ENCODE assay signal across 9 mouse cellular contexts in genomic region chr10:110927491-110927890, GRCm38 (mm10). TPM values are rescaled to one million over a fixed set of nuclear protein-coding genes. Genes with fewer than 3 reads are reported as not detected.
DNase-seq lines count a peak whose midpoint lies in the region; ATAC-seq lines count a peak whose summit lies in the region.
"Had no signal": no experiment of that assay in that cellular context is flagged by ENCODE, and none has a peak within 500 bp of the region (broad histone marks: within the 10 kb centered on the region; RNA-seq: fewer than 3 reads in every experiment).

No protein-coding gene starts in this region.

- H3K4me1 ChIP-seq in heart, embryonic 12.5 days (replicated peaks) = peaks cover 89% of the 10 kb centered on the region
- H3K4me1 ChIP-seq in stomach, embryonic 15.5 days = peaks cover 48% of the 10 kb centered on the region

- peaks cover 14% of the 10 kb centered on the region; the same call in 1 of the 2 replicates for H3K36me3 ChIP-seq in heart, embryonic 12.5 days
- H3K36me3 ChIP-seq in stomach, embryonic 15.5 days = no peaks in the 10 kb centered on the region
- H3K36me3 ChIP-seq: neural tube, embryonic 12.5 days had no signal

- H3K4me3 ChIP-seq in heart, embryonic 12.5 days = no peak overlapping the region
- no peak overlapping the region for H3K4me3 ChIP-seq in stomach, embryonic 15.5 days (replicated peaks)
- H3K4me3 ChIP-seq: neural tube, embryonic 12.5 days had no signal

- ATAC-seq in frontal cortex, adult (ENCODE audit: low TSS enrichment) = peak; percentile 49
- ATAC-seq in heart, embryonic 12.5 days (ENCODE audit: insufficient number of reproducible peaks, low FRiP score) = 0 out of 2 replicates have a peak, but pooled peaks have one; percentile 20
- peak; percentile 40; the same call in 1 of the 2 replicates for ATAC-seq in stomach, embryonic 15.5 days (ENCODE audit: insufficient read depth, low FRiP score, low read depth)

- H3K4me2 ChIP-seq in heart, embryonic 12.5 days = peak overlapping the region; percentile 13
- peak overlapping the region; percentile 32; the same call in 1 of the 2 replicates for H3K4me2 ChIP-seq in stomach, embryonic 15.5 days
- H3K4me2 ChIP-seq: neural tube, embryonic 12.5 days had no signal

- peak overlapping the region; percentile 73 for H3K27ac ChIP-seq in heart, embryonic 12.5 days (ENCODE audit: poor library complexity, severe bottlenecking)
- peak overlapping the region; percentile 33; the same call in 1 of the 2 replicates for H3K27ac ChIP-seq in stomach, embryonic 15.5 days
- H3K27ac ChIP-seq: neural tube, embryonic 12.5 days had no signal

- no peak for DNase-seq in frontal cortex, adult 2 months (ENCODE audit: extremely low spot score in 1 of 2, low spot score in 1 of 2)
- DNase-seq in retina, postnatal 1 day = peak; percentile 25
- no peak for DNase-seq in retina, embryonic 14.5 days (ENCODE audit: low spot score)
- no peak for DNase-seq in urinary bladder, adult 2 months (ENCODE audit: low spot score)
- no peak for DNase-seq in frontal cortex, postnatal 25 days (ENCODE audit: low spot score in 2 of 2)

- no peaks in the 10 kb centered on the region for H3K9me3 ChIP-seq in heart, embryonic 12.5 days (replicated peaks)
- H3K9me3 ChIP-seq in stomach, embryonic 15.5 days = no peaks in the 10 kb centered on the region
- H3K9me3 ChIP-seq: neural tube, embryonic 12.5 days had no signal

- H3K9ac ChIP-seq in heart, embryonic 12.5 days = no peak overlapping the region
- no peak overlapping the region for H3K9ac ChIP-seq in stomach, embryonic 15.5 days
- H3K9ac ChIP-seq: neural tube, embryonic 12.5 days had no signal

- 25% methylated on average over 11 of the region's 11 CpGs for WGBS in heart, embryonic 12.5 days
- WGBS in stomach, embryonic 15.5 days = 25% methylated on average over 11 of the region's 11 CpGs

- H3K27me3 ChIP-seq in heart, embryonic 12.5 days (replicated peaks) = no peaks in the 10 kb centered on the region
- no peaks in the 10 kb centered on the region for H3K27me3 ChIP-seq in stomach, embryonic 15.5 days (replicated peaks)
- H3K27me3 ChIP-seq: neural tube, embryonic 12.5 days had no signal

RNA-seq across cellular contexts. Expression of gene Csrp2, which starts 7.9 kb away (rescaled TPM):
- polyA plus RNA-seq in frontal cortex, adult 2 months (2012; rRNA removed) = 15.9 and 18.0 TPM in 2 replicates
- 351 and 398 TPM in 2 replicates for polyA plus RNA-seq in heart, embryonic 12.5 days (2016; fragmentation: Nextera tagmentation; extraction: Ambion mirVana)
- polyA plus RNA-seq in stomach, embryonic 15.5 days (2015; fragmentation: Nextera tagmentation; extraction: Ambion mirVana) = 224 and 252 TPM in 2 replicates
- polyA plus RNA-seq in urinary bladder, adult 2 months (2012; rRNA removed) = 370 and 450 TPM in 2 replicates

Comparison
In these comparisons a context has a peak if more than half of its experiments do, and no peak if none do; other contexts are left out.
1. RNA of gene Csrp2, which starts 7.9 kb away (polyA plus RNA-seq): 370 to 450 TPM in urinary bladder, adult 2 months, 351 to 398 TPM in heart, embryonic 12.5 days and 224 to 252 TPM in stomach, embryonic 15.5 days; 15.9 to 18.0 TPM in frontal cortex, adult 2 months; every median in the first group is over 10 times any median in the second.
2. Peak in every context shown above with its lines, with median percentiles within 50 percentile points of each other: ATAC-seq.